Mouse (Mus musculus) spleen, postnatal 10 days (tissue): ENCODE results near the gene Paxx.

Source experiments
- DNase-seq, 2 experiments: peaks; one replicate each; pipeline ENCODE4 v3.0.0; 2021 to 2022; ENCODE audit warnings: low spot score in 2 of 2

Gene Paxx

GRCm38 (mm10) chr2:25482969-25483368 lies 22.1 kb upstream of the Paxx start:
- peak in 1 of 2 experiments; percentile 75 for DNase-seq

GRCm38 (mm10) chr2:25480541-25480940 lies 19.6 kb upstream of the Paxx start:
- DNase-seq, result no peak

GRCm38 (mm10) chr2:25479551-25480311 lies 18.8 kb upstream of the Paxx start:
- no peak for DNase-seq

- DNase-seq, result no peak
Measured at GRCm38 (mm10) chr2:25477967-25478675, 17.2 kb upstream of the Paxx start.

GRCm38 (mm10) chr2:25477541-25477940 lies 16.6 kb upstream of the Paxx start:
- no peak for DNase-seq

- DNase-seq, result no peak
Measured at GRCm38 (mm10) chr2:25472550-25472949, 11.7 kb upstream of the Paxx start.

GRCm38 (mm10) chr2:25469969-25470368 lies 9.1 kb upstream of the Paxx start, which contains the start of gene Ptgds:
Gene Ptgds (minus strand): TSS chr2:25470046.
- DNase-seq, result no peak

GRCm38 (mm10) chr2:25468962-25469915 lies 8.3 kb upstream of the Paxx start:
- no peak for DNase-seq

- no peak for DNase-seq
Measured at GRCm38 (mm10) chr2:25467606-25468303, 6.9 kb upstream of the Paxx start.

GRCm38 (mm10) chr2:25465816-25466635 lies 5.1 kb upstream of the Paxx start:
- DNase-seq, result peak in 1 of 2 experiments; percentile 73

- DNase-seq, result no peak
Measured at GRCm38 (mm10) chr2:25465256-25465655, 4.4 kb upstream of the Paxx start.

- DNase-seq, result no peak
Measured at GRCm38 (mm10) chr2:25463630-25464029, 2.7 kb upstream of the Paxx start.

GRCm38 (mm10) chr2:25461407-25461806 lies 513 bp upstream of the Paxx start:
- no peak for DNase-seq

- DNase-seq, result peak; percentile 28 to 36
Measured at GRCm38 (mm10) chr2:25460135-25460534, 759 bp downstream of the Paxx start.

- no peak for DNase-seq
Measured at GRCm38 (mm10) chr2:25458911-25459310, 2.0 kb downstream of the Paxx start.

GRCm38 (mm10) chr2:25457022-25457896 lies 3.6 kb downstream of the Paxx start:
- DNase-seq, result no peak

- no peak for DNase-seq
Measured at GRCm38 (mm10) chr2:25456205-25456953, 4.5 kb downstream of the Paxx start, which contains the start of gene Clic3. Gene Clic3 (plus strand): TSS chr2:25456838.

- DNase-seq, result no peak
Measured at GRCm38 (mm10) chr2:25452951-25453350, 7.9 kb downstream of the Paxx start.
